Mouse (Mus musculus) urinary bladder, adult 2 months (tissue): ENCODE data around the gene Btnl2. TPM values are rescaled to one million over a fixed set of nuclear protein-coding genes. Genes with fewer than 3 reads are reported as not detected.

Experiments used
- DNase-seq: peaks from one replicate; pipeline ENCODE4 v3.0.0; 2022; ENCODE audit warnings: low spot score
- polyA plus RNA-seq: library from polyadenylated mRNA; depleted of rRNA; stranded (reverse); fragments of >200 nt; gene quantifications from 2 replicates; pipeline ENCODE4 v1.2.3, GENCODE M21; 2012

Gene Btnl2
- polyA plus RNA-seq, 1 experiment = 0.40 TPM

- peak; percentile 9 for DNase-seq
Measured at GRCm38 (mm10) chr17:34347606-34348308, 6.9 kb upstream of the Btnl2 start.

GRCm38 (mm10) chr17:34349429-34349828 is 5.2 kb upstream of the Btnl2 start:
- DNase-seq = no peak

GRCm38 (mm10) chr17:34354940-34355339 is 318 bp downstream of the Btnl2 start:
- DNase-seq = no peak

GRCm38 (mm10) chr17:34362954-34363546 is 8.4 kb downstream of the Btnl2 start:
- no peak for DNase-seq

GRCm38 (mm10) chr17:34363676-34364310 is 9.2 kb downstream of the Btnl2 start:
- DNase-seq = no peak

GRCm38 (mm10) chr17:34365031-34365430 is 10.4 kb downstream of the Btnl2 start:
- DNase-seq = no peak

- no peak for DNase-seq
Measured at GRCm38 (mm10) chr17:34370563-34370962, 15.9 kb downstream of the Btnl2 start.

- no peak for DNase-seq
Measured at GRCm38 (mm10) chr17:34373055-34373709, 18.6 kb downstream of the Btnl2 start.

GRCm38 (mm10) chr17:34376847-34377246 is 22.2 kb downstream of the Btnl2 start, which contains the start of gene Btnl1:
Gene Btnl1, plus strand, starts transcription at chr17:34377132.
- DNase-seq = no peak

GRCm38 (mm10) chr17:34377450-34378209 is 23.0 kb downstream of the Btnl2 start:
- no peak for DNase-seq

- no peak for DNase-seq
Measured at GRCm38 (mm10) chr17:34378716-34379115, 24.1 kb downstream of the Btnl2 start.

GRCm38 (mm10) chr17:34379451-34379850 is 24.8 kb downstream of the Btnl2 start:
- no peak for DNase-seq

- DNase-seq = no peak
Measured at GRCm38 (mm10) chr17:34381876-34382275, 27.3 kb downstream of the Btnl2 start.

GRCm38 (mm10) chr17:34383212-34383611 is 28.6 kb downstream of the Btnl2 start:
- no peak for DNase-seq

- no peak for DNase-seq
Measured at GRCm38 (mm10) chr17:34384699-34385098, 30.1 kb downstream of the Btnl2 start.

- no peak for DNase-seq
Measured at GRCm38 (mm10) chr17:34386656-34387055, 32.0 kb downstream of the Btnl2 start.

GRCm38 (mm10) chr17:34388513-34388912 is 33.9 kb downstream of the Btnl2 start:
- DNase-seq = no peak

GRCm38 (mm10) chr17:34391507-34391906 is 36.9 kb downstream of the Btnl2 start:
- no peak for DNase-seq

- DNase-seq = no peak
Measured at GRCm38 (mm10) chr17:34392321-34392720, 37.7 kb downstream of the Btnl2 start.

GRCm38 (mm10) chr17:34397357-34397756 is 42.7 kb downstream of the Btnl2 start:
- DNase-seq = no peak

- DNase-seq = no peak
Measured at GRCm38 (mm10) chr17:34398058-34398710, 43.6 kb downstream of the Btnl2 start.
